Mouse (Mus musculus) liver, embryonic 15.5 days (tissue): ENCODE data around the gene Cd19. TPM values are rescaled to one million over a fixed set of nuclear protein-coding genes. Genes with fewer than 3 reads are reported as not detected.
A peak's percentile ranks its signal among the peaks of the same experiment; 100 is the strongest.

ENCODE experiments used
- ATAC-seq: fragments of 200-750 bp; cut with Nextera tagmentation; 2 replicates; pipeline ENCODE4 v1.8.0; 2017; ENCODE audit warnings: moderate number of reproducible peaks, mild to moderate bottlenecking, moderate library complexity; ENCODE audit not compliant: insufficient read depth
- H3K27ac ChIP-seq: fragments of 300-500 bp; sonication (generic); replicated peaks from 2 replicates; pipeline ENCODE4 v1.5.1; 2015; ENCODE audit warnings: mild to moderate bottlenecking, inconsistent platforms
- H3K27me3 ChIP-seq: fragments of 300-500 bp; sonication (generic); 2 replicates; pipeline ENCODE4 v1.6.1; 2015; ENCODE audit warnings: mild to moderate bottlenecking, inconsistent platforms
- H3K36me3 ChIP-seq: fragments of 300-500 bp; sonication (generic); replicated peaks from 2 replicates; pipeline ENCODE4 v1.6.1; 2015; ENCODE audit warnings: moderate library complexity, mild to moderate bottlenecking, inconsistent platforms
- H3K4me1 ChIP-seq: fragments of 300-500 bp; sonication (generic); replicated peaks from 2 replicates; pipeline ENCODE4 v1.6.1; 2015; ENCODE audit warnings: inconsistent platforms
- H3K4me2 ChIP-seq: fragments of 300-500 bp; sonication (generic); 2 replicates; pipeline ENCODE4 v1.6.1; 2015; ENCODE audit warnings: moderate library complexity, mild to moderate bottlenecking, inconsistent platforms
- H3K4me3 ChIP-seq: fragments of 300-500 bp; sonication (generic); replicated peaks from 2 replicates; pipeline ENCODE4 v1.5.1; 2015; ENCODE audit warnings: mild to moderate bottlenecking, inconsistent platforms
- H3K9ac ChIP-seq: fragments of 300-500 bp; sonication (generic); 2 replicates; pipeline ENCODE4 v1.6.1; 2015; ENCODE audit warnings: moderate library complexity, mild to moderate bottlenecking, inconsistent platforms
- H3K9me3 ChIP-seq: fragments of 300-500 bp; sonication (generic); replicated peaks from 2 replicates; pipeline ENCODE4 v1.6.1; 2016; ENCODE audit warnings: inconsistent platforms
- WGBS: fragments of 180-500 bp; shearing (Covaris S2); methylation state at CpG from one replicate; pipeline ENCODE4 v1.1.7; 2015; ENCODE audit warnings: mixed read lengths; ENCODE audit not compliant: insufficient replicate concordance; 5-methylcytosine and 5-hydroxymethylcytosine counted together
- polyA plus RNA-seq: library from polyadenylated mRNA; unstranded; fragments of >200 nt; fragmentation: Nextera tagmentation; extraction: Ambion mirVana; gene quantifications from 2 replicates; pipeline ENCODE4 v1.2.1, GENCODE M21; 2015

Cd19 gene
- polyA plus RNA-seq, 1 experiment from 2014 or later: 2.3 TPM

DNA sequence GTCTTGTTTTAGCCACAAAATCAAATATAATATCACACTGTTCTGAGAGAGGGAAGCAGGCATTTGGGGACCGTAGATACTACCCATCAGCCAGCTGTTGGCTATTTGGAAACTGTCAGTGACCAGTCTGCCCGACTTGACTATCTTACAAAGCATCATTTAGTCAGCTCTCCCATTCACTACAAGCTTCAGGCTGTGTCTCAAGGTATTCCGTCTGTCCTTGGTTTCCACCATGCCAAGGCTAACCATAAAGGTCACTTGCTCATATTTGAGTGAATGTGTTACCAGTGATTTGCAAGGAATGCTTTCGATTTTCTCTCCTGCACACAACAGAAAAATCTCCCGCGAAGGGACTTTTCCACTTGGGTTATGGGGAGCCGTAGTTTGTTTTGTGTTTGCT is 20.0 kb upstream of the Cd19 start:
- Histone ChIP-seq H3K9me3 (no peaks in the 10 kb centered on the region), H3K27me3 (no peaks in the 10 kb centered on the region), H3K4me3 (no peak overlapping the region), H3K4me2 (no peak overlapping the region), H3K36me3 (no peaks in the 10 kb centered on the region), H3K9ac (no peak overlapping the region), H3K27ac (no peak overlapping the region), H3K4me1 (peaks cover 6% of the 10 kb centered on the region)
- 79% methylated on average over 7 of the region's 7 CpGs for WGBS
- ATAC-seq: no peak

DNA sequence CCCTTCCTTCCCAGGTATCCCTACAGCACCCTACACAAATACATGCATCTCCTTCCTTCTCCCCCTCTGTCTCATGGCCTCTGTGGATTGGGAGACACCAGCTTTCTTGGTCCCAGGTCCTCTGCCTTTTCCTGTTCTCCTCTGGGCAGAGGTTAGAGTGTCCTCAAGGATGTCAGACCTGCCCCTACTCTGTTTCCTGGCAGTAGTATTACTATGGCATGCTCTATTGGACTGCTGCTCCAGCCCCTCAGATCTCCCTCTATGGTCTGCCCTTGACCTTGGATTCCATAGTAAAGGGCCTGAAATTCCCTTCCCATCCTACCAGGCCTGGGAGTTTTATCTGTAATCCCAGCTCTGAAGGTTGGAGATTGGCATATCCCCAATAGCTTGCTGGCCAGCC is 15.5 kb upstream of the Cd19 start:
- H3K9me3 ChIP-seq: no peaks in the 10 kb centered on the region
- H3K27ac ChIP-seq: no peak overlapping the region
- H3K4me2 ChIP-seq: no peak overlapping the region
- H3K27me3 ChIP-seq: peaks cover 4% of the 10 kb centered on the region; the same call in 1 of the 2 replicates
- no peak overlapping the region for H3K9ac ChIP-seq
- no peak overlapping the region for H3K4me3 ChIP-seq
- no peaks in the 10 kb centered on the region for H3K36me3 ChIP-seq
- peaks cover 27% of the 10 kb centered on the region for H3K4me1 ChIP-seq
- ATAC-seq: no peak

DNA sequence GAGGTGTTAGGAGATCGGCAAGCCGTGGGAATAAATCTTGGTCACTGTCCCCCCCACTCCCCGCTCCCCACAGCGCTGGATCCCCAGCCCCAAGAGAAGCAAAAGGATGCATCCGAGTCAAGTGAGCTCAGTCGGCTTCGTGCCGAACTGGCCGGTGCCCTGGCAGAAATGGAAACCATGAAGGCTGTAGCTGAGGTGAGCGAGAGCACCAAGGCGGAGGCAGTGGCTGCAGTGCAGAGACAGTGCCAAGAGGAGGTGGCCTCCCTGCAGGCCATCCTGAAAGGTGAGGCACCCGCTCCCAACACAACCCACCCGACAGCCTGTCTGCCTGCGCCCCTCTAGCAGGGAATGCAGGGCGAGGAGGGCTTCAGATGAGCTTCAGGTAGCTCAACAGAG is 14.8 kb upstream of the Cd19 start:
- Histone ChIP-seq H3K4me1 (peaks cover 27% of the 10 kb centered on the region), H3K27me3 (peaks cover 4% of the 10 kb centered on the region; the same call in 1 of the 2 replicates), H3K36me3 (no peaks in the 10 kb centered on the region), H3K9ac (peak overlapping the region; percentile 65), H3K4me2 (peak overlapping the region; percentile 99), H3K27ac (no peak overlapping the region), H3K9me3 (no peaks in the 10 kb centered on the region), H3K4me3 (peak overlapping the region; percentile 71)
- 37% methylated on average over 15 of the region's 15 CpGs for WGBS
- no peak for ATAC-seq

DNA sequence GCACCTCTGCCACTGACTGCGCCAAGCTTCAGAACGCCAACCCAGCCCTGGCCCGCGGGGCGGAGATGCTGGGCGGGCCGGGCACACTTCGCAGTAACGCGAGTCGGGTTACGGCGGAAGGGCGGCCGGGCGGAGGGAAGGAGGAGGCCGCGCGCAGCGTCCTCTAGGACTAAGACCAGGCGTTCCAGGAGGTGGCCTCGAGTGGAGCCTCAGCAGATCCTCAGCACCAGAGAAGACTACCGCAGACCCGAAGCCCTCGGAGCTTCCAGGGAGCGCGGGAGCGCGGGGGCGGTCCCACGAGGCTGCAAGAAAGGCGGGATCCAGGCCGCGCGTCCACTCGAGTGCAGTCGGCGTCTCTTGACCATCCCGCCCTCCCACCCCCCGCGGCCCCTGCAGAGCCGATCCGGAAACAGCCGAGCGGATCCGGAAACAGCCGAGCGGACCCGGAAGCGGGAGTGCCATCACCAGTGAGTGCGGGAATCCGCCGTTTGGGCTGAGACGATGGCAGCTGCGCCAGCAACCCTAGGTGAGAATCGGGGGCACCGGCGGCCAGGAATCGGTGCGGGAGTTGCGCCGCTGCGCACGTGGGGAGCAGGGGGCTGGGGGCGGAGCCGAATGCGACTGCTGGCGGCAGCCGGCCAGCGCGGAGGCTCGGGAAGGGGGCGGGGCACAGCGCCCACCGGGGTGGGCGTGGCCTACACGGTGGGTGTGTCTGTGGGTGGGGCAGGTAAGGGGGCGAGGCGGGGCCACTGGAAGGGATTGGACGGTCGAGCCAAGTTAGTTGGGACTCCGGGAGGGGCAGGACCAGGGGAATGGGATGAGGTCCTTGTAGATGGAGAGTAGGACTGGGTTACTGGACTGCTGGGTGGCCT is 14.2 kb upstream of the Cd19 start, which contains the start of gene Rabep2:
Rabep2 (plus strand) TSS at position 129 of the 872 bp plus-strand sequence.
- peak within 1 kb of the TSS; percentile 77 for H3K27ac ChIP-seq
- peak within 1 kb of the TSS; percentile 71 for H3K4me3 ChIP-seq
- H3K9me3 ChIP-seq: no peaks in the 10 kb centered on the region
- no peaks in the 10 kb centered on the region for H3K36me3 ChIP-seq
- H3K27me3 ChIP-seq: peaks cover 4% of the 10 kb centered on the region; the same call in 1 of the 2 replicates
- H3K4me1 ChIP-seq: peaks cover 27% of the 10 kb centered on the region
- ATAC-seq: peak; percentile 85
- under 1% methylated on average over 82 of the region's 82 CpGs for WGBS
- H3K9ac ChIP-seq: peak within 1 kb of the TSS; percentile 65
- peak within 1 kb of the TSS; percentile 99 for H3K4me2 ChIP-seq

DNA sequence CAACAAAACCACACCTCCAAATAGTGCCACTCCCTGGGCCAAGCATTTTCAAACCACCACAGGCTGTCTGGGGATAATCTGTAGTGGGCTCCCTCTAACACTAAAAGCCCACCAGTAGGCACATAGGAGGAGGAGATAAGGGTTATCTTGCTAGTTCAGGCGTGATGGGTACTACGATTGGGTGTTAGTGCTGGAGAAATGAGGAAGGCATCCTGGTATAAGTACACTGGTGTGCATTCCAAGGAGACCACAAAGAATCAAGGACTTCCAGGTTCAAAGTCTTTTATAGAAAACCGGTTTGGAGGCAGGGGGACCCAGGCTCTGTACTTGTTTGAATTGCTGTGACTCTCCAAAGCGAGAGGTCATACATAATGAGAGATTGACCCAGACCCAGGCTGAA is 13.5 kb upstream of the Cd19 start:
- H3K36me3 ChIP-seq: no peaks in the 10 kb centered on the region
- peak overlapping the region; percentile 99 for H3K4me2 ChIP-seq
- peaks cover 27% of the 10 kb centered on the region for H3K4me1 ChIP-seq
- no peaks in the 10 kb centered on the region for H3K9me3 ChIP-seq
- peaks cover 4% of the 10 kb centered on the region; the same call in 1 of the 2 replicates for H3K27me3 ChIP-seq
- H3K9ac ChIP-seq: peak overlapping the region; percentile 65
- 6% methylated on average over 4 of the region's 4 CpGs for WGBS
- H3K4me3 ChIP-seq: peak overlapping the region; percentile 71
- peak; percentile 21 for ATAC-seq
- H3K27ac ChIP-seq: peak overlapping the region; percentile 77

DNA sequence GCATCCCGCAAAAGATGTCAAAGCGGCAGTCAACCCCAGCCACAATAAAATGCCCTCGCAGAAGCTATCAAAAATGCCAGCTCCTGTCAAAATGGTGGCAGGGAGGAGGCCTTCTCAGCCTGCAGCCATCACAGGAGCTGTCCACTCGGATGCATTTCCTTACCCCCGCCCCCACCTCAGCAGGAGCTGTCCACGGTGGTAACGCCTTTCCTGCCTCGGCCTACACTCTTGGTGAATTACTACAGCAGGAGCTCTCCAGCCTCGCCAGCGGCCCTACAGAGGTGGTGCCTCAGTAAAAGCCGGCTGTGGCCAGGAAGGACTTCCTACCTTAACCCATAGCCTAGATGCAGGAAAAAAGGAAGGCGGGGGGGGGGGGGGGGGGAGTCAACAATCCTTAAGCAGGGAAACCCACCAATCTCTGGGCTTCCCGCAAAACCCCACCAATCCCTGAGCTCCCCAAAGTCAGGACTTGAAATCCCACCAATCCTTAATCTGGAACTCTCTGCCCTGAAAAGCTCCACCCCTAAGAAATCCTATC is 12.7 kb upstream of the Cd19 start:
- Histone ChIP-seq H3K9me3 (no peaks in the 10 kb centered on the region), H3K4me1 (peaks cover 27% of the 10 kb centered on the region)

DNA sequence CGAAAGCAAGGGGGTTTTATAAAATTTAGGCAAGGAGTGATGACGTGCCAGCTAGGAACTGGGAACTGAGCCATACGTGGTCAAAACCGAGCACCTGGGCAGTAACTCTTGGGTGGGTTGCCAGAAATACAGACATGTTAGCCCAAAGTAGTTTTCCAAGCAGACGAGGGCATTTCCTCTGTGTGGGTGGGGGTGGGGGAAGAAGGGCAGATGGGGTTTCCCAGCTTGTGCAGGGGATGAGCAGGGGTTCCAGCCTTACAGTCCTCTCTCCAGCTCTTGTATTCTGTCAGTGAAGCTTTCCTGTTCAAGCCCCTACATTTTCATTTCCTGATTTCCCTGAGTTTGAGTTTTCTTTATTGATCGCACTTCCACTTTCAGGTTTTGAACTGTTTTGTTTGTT is 9.5 kb upstream of the Cd19 start:
- Histone ChIP-seq H3K36me3 (no peaks in the 10 kb centered on the region), H3K27me3 (peaks cover 4% of the 10 kb centered on the region; the same call in 1 of the 2 replicates), H3K4me2 (no peak overlapping the region), H3K4me1 (peaks cover 15% of the 10 kb centered on the region), H3K27ac (no peak overlapping the region), H3K4me3 (no peak overlapping the region), H3K9ac (no peak overlapping the region), H3K9me3 (no peaks in the 10 kb centered on the region)
- 65% methylated on average over 6 of the region's 6 CpGs for WGBS
- ATAC-seq: no peak

More for the DNA sequence above, 12.7 kb upstream of the Cd19 start:
- 61% methylated on average over 13 of the region's 13 CpGs for WGBS
- H3K4me3 ChIP-seq: no peak overlapping the region
- H3K9ac ChIP-seq: no peak overlapping the region
- peaks cover 4% of the 10 kb centered on the region; the same call in 1 of the 2 replicates for H3K27me3 ChIP-seq
- H3K36me3 ChIP-seq: no peaks in the 10 kb centered on the region
- H3K27ac ChIP-seq: no peak overlapping the region
- peak overlapping the region; percentile 99; the same call in 1 of the 2 replicates for H3K4me2 ChIP-seq
- no peak for ATAC-seq

DNA sequence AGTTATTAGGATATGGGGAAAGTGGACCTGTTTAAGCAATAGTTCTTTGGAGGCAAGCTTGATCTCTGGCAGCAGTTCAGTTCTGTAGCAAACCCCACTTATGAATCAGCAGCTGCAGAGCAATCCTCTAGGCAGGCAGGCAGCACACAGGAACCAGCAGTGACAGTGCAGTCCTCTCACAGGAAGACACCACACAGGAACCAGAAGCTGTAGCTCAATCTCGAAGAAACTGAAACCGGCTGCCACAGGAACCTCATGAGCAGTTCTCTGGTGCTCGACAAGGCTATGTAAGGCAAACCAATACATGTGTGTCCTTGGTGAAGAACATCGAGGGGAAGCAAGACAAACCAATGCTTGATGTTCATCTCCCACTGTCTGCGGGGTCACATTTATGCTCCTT is 7.1 kb upstream of the Cd19 start:
- Histone ChIP-seq H3K27me3 (peaks cover 4% of the 10 kb centered on the region; the same call in 1 of the 2 replicates), H3K4me3 (no peak overlapping the region), H3K9ac (no peak overlapping the region), H3K27ac (no peak overlapping the region), H3K36me3 (no peaks in the 10 kb centered on the region), H3K9me3 (no peaks in the 10 kb centered on the region), H3K4me2 (no peak overlapping the region), H3K4me1 (no peaks in the 10 kb centered on the region)
- ATAC-seq: no peak
- 49% methylated on average over 5 of the region's 5 CpGs for WGBS

DNA sequence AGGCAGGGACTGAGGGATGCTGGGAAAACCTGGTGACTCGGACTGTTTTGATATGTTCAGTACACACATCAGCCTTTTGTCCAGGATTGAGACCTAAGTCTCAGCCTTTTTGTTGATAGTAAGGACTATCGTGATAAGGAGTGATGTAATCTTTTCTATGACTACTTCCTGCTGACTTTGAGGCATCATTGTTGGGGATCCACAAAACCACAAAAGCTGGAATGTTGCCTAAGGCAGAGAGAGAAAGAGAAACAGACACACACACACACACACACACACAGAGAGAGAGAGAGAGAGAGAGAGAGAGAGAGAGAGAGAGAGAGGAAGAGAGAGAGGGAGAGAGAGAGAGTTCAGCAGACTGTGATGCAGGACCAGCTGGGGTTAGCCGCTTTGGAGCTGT is 3.8 kb upstream of the Cd19 start:
- H3K9me3 ChIP-seq: no peaks in the 10 kb centered on the region
- no peak overlapping the region for H3K9ac ChIP-seq
- H3K4me2 ChIP-seq: no peak overlapping the region
- 44% methylated on average over 3 of the region's 3 CpGs for WGBS
- H3K36me3 ChIP-seq: no peaks in the 10 kb centered on the region
- no peak overlapping the region for H3K27ac ChIP-seq
- no peak for ATAC-seq
- 0 out of 2 replicates have a peak, but pooled peaks cover under 1% of the 10 kb centered on the region for H3K27me3 ChIP-seq
- H3K4me3 ChIP-seq: no peak overlapping the region
- no peaks in the 10 kb centered on the region for H3K4me1 ChIP-seq

DNA sequence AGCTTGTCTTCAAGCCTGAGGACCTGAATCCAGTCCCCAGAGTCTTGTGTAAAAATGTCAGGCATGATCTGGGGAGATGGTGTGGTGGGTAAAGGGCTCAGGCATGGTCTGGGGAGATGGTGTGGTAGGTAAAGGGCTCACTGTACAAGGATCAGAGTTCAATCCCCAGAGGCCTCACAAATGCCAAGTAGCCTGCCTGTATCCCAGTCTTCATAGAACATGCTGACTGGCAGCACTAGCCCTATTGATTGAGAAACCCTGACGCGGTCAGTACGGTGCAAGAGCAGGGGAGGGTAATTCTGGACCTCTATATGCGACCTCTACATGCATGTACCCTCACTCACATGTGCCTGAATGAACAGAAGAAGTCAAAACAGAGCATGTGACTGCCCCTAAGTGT is 2.9 kb upstream of the Cd19 start:
- no peak for ATAC-seq
- Histone ChIP-seq H3K9ac (no peak overlapping the region), H3K4me1 (no peaks in the 10 kb centered on the region), H3K4me2 (no peak overlapping the region), H3K27ac (no peak overlapping the region), H3K9me3 (no peaks in the 10 kb centered on the region), H3K27me3 (0 out of 2 replicates have a peak, but pooled peaks cover 5% of the 10 kb centered on the region), H3K36me3 (no peaks in the 10 kb centered on the region), H3K4me3 (no peak overlapping the region)
- 66% methylated on average over 4 of the region's 4 CpGs for WGBS

DNA sequence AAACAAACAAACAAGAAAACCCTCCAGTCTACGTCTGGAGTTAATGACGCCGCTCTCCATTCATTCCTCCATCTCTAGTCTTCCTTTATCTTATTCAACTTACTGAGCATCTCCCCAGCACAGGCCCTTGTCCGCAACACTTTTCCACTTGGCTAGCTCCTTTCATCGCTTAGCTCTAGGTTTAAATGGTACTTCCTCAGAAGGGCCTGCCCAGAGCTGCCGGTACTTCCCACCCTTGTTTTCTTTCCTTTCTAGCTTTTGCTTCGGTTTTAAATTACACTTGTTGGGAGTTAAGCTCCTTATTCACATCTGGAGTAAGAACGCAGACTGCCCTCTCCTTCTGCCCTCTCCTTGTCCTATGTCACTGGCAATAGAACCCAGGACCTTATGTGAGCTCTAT is 2.4 kb upstream of the Cd19 start:
- Histone ChIP-seq H3K9me3 (no peaks in the 10 kb centered on the region), H3K27me3 (0 out of 2 replicates have a peak, but pooled peaks cover 5% of the 10 kb centered on the region), H3K9ac (no peak overlapping the region), H3K36me3 (no peaks in the 10 kb centered on the region), H3K4me3 (no peak overlapping the region), H3K27ac (no peak overlapping the region), H3K4me2 (no peak overlapping the region), H3K4me1 (no peaks in the 10 kb centered on the region)
- ATAC-seq: no peak
- WGBS: 38% methylated on average over 8 of the region's 8 CpGs
